Mouse (Mus musculus) limb, embryonic 13.5 days (tissue): ENCODE measurements around the gene Arfgap3. TPM values are rescaled to one million over a fixed set of nuclear protein-coding genes. Genes with fewer than 3 reads are reported as not detected.
A peak's percentile ranks its signal among the peaks of the same experiment; 100 is the strongest.
"Not testable (repeated sequence)": the region's sequence is repeated elsewhere in the genome, so short reads cannot be mapped to it uniquely, and the experiment has no call there.

ENCODE experiments used
- ATAC-seq: fragments of 200-750 bp; cut with Nextera tagmentation; 2 replicates; pipeline ENCODE4 v1.8.0; 2017; ENCODE audit warnings: low read depth, moderate number of reproducible peaks, moderate TSS enrichment; ENCODE audit not compliant: low FRiP score
- H3K27ac ChIP-seq: fragments of 300-500 bp; sonication (generic); 2 replicates; pipeline ENCODE4 v1.5.1; 2015; ENCODE audit warnings: inconsistent platforms, mild to moderate bottlenecking, moderate library complexity
- H3K27me3 ChIP-seq: fragments of 300-500 bp; sonication (generic); 2 replicates; pipeline ENCODE4 v1.6.1; 2015; ENCODE audit warnings: mild to moderate bottlenecking, inconsistent platforms
- H3K36me3 ChIP-seq: fragments of 300-500 bp; sonication (generic); 2 replicates; pipeline ENCODE4 v1.6.1; 2015; ENCODE audit warnings: inconsistent platforms, mild to moderate bottlenecking, moderate library complexity
- H3K4me1 ChIP-seq: fragments of 300-500 bp; sonication (generic); 2 replicates; pipeline ENCODE4 v1.6.1; 2015; ENCODE audit warnings: inconsistent platforms
- H3K4me2 ChIP-seq: fragments of 300-500 bp; sonication (generic); replicated peaks from 2 replicates; pipeline ENCODE4 v1.6.1; 2015; ENCODE audit warnings: inconsistent platforms, mild to moderate bottlenecking, moderate library complexity
- H3K4me3 ChIP-seq: fragments of 300-500 bp; sonication (generic); 2 replicates; pipeline ENCODE4 v1.5.1; 2015; ENCODE audit warnings: moderate library complexity, mild to moderate bottlenecking, inconsistent platforms
- H3K9ac ChIP-seq: fragments of 300-500 bp; sonication (generic); 2 replicates; pipeline ENCODE4 v1.6.1; 2015; ENCODE audit warnings: mild to moderate bottlenecking, inconsistent platforms
- H3K9me3 ChIP-seq: fragments of 300-500 bp; sonication (generic); 2 replicates; pipeline ENCODE4 v1.6.1; 2016; ENCODE audit warnings: inconsistent platforms
- WGBS: fragments of 180-500 bp; shearing (Covaris S2); methylation state at CpG from one replicate; pipeline ENCODE4 v1.1.7; 2015; 5-methylcytosine and 5-hydroxymethylcytosine counted together
- polyA plus RNA-seq: library from polyadenylated mRNA; unstranded; fragments of >200 nt; fragmentation: Nextera tagmentation; extraction: Ambion mirVana; gene quantifications from 2 replicates; pipeline ENCODE4 v1.2.1, GENCODE M21; 2015

The Arfgap3 gene
- 52.8 and 52.9 TPM in 2 replicates for polyA plus RNA-seq

DNA sequence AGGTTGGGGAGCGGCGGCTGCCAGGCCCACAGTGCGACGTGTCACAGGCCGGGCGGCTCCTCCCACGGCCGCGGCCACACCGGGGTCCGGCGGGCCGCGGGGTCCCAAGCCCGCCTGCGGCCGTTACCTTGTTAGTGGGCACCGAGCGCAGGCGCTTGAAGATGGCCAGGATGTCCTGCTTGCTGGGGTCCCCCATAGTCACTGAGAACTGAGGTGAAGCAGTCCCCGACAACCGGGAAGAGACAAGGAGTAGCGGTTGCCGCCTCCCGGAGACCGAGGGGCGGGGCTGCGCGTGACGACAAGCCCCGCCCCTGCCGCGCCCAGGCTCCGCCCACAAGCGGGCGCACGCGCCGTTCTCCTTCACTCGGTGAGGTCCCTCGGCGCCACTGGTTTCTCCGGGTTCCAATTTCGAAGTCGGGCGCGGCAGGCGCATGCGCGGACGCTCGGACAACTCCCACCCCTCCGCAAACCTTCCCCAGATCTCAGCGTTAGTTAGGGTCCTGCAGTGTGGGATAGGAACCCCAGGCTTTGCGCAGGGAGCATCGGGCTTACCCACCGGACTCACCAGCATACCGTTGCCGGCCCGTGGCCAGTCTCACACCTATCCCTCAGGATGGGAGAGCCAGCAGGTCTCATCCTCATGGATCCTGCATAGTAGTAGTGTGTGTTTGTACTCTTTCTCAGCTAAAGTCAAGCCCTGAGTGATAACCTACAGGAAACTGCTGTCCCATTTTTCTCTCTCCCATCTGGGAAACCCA, at the start of gene Arfgap3:
Gene Arfgap3, minus strand, starts transcription at position 294 of the 758 bp plus-strand sequence.
- no peaks in the 10 kb centered on the region for H3K9me3 ChIP-seq
- H3K4me2 ChIP-seq = peak within 1 kb of the TSS; percentile 89
- peaks cover 15% of the 10 kb centered on the region for H3K4me1 ChIP-seq
- peak within 1 kb of the TSS; percentile 84 for H3K4me3 ChIP-seq
- ATAC-seq = peak; percentile 94
- H3K27me3 ChIP-seq = no peaks in the 10 kb centered on the region
- peak within 1 kb of the TSS; percentile 90 for H3K9ac ChIP-seq
- peaks cover 8% of the 10 kb centered on the region; the same call in 1 of the 2 replicates for H3K36me3 ChIP-seq
- H3K27ac ChIP-seq = peak within 1 kb of the TSS; percentile 58; the same call in 1 of the 2 replicates
- under 1% methylated on average over 60 of the region's 60 CpGs for WGBS

DNA sequence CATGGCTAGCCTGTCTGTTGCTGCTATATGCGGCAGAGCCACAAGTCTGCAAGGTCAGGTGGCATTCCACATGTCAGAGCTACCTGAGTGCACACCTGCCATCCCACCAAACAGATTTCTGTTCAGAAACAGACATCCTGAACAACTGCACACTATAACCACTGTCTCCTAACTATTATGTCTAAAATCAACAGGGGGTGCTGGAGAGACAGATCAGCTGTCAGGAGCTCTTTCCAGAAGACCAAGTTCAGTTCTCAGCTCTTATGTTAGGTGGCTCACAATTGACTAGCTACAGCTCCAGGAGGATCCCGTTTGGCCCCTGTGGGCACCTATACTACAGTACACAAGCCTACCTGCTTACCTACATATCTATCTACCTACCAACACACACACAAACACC, 42.7 kb upstream of the Arfgap3 start:
- H3K4me2 ChIP-seq = no peak overlapping the region
- no peak overlapping the region for H3K9ac ChIP-seq
- H3K36me3 ChIP-seq = peaks cover 35% of the 10 kb centered on the region
- no peak for ATAC-seq
- H3K27ac ChIP-seq = no peak overlapping the region
- no peak overlapping the region for H3K4me3 ChIP-seq
- no peaks in the 10 kb centered on the region for H3K9me3 ChIP-seq
- peaks cover 17% of the 10 kb centered on the region for H3K4me1 ChIP-seq
- H3K27me3 ChIP-seq = no peaks in the 10 kb centered on the region
- WGBS = 81% methylated on average over 2 of the region's 2 CpGs

DNA sequence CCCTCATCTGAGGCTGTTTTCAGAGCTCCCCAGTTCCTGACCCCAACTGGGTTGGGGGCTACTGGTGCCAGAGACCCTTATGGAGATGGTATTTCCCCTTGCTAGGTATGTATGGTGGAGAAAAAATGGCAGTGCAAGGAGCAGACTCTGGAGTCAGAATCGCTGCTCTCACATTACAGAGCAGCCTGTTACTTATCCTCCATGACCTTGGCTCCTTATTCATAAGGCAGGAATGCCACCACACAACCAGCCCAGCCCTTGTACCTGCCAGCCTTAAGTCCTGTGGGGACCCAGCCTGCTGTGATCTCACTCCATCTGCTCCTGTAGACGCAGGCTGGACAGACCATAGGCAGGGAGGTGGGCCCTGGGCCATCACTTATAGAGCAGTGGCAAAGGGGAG, 37.9 kb upstream of the Arfgap3 start:
- 85% methylated on average over 2 of the region's 2 CpGs for WGBS
- Histone ChIP-seq H3K27me3 (no peaks in the 10 kb centered on the region), H3K9me3 (no peaks in the 10 kb centered on the region), H3K4me2 (no peak overlapping the region), H3K27ac (no peak overlapping the region), H3K9ac (no peak overlapping the region), H3K4me3 (no peak overlapping the region), H3K4me1 (no peaks in the 10 kb centered on the region), H3K36me3 (peaks cover 84% of the 10 kb centered on the region)
- no peak for ATAC-seq

DNA sequence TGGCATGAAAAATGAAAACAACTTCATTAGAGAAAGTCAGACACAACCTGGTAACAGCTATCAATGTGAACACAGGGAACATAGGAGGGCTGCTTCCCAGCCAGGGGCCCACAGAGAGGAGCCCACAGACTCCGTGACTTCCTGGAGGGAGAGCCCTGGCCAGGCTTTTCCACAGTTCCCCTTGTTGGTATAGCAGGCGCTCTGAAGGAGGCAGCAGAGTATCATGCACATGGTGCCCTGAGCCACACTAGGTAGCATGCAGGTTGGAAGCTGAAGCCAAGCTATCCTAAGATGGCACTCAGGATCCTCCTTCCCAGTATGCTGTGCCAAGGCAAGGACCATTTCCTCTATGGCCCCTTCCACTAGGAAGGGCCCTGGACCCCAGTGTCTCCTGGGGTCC, 33.6 kb upstream of the Arfgap3 start:
- Histone ChIP-seq H3K36me3 (peaks cover 92% of the 10 kb centered on the region), H3K4me1 (no peaks in the 10 kb centered on the region), H3K27me3 (no peaks in the 10 kb centered on the region), H3K9ac (no peak overlapping the region), H3K4me2 (no peak overlapping the region), H3K27ac (no peak overlapping the region), H3K4me3 (no peak overlapping the region), H3K9me3 (0 out of 2 replicates have a peak, but pooled peaks cover 2% of the 10 kb centered on the region)
- no peak for ATAC-seq
- 85% methylated on average over 2 of the region's 2 CpGs for WGBS

DNA sequence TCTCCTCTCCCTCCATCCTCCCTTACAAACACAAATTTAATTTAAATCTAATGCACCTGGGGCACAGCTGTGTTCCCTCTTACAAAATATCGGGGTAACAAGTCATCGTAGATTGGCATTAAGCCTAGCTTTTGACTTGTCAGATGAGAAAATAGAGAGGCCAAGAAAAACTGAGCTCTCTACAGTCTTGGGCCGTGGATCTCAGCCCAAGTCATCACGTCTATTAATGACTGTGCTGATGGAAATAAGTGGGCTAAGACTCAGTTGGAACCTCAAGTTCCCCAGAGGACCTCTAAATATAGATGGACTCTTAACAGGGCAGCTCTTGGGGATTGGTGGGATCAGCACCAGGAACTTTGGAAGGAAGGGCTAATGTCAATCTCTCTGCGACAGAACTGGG, 33.1 kb upstream of the Arfgap3 start:
- H3K27ac ChIP-seq = no peak overlapping the region
- no peak for ATAC-seq
- H3K4me2 ChIP-seq = no peak overlapping the region
- 0 out of 2 replicates have a peak, but pooled peaks cover 2% of the 10 kb centered on the region for H3K9me3 ChIP-seq
- peaks cover 92% of the 10 kb centered on the region for H3K36me3 ChIP-seq
- 80% methylated on average over 5 of the region's 5 CpGs for WGBS
- H3K27me3 ChIP-seq = no peaks in the 10 kb centered on the region
- H3K4me3 ChIP-seq = no peak overlapping the region
- no peak overlapping the region for H3K9ac ChIP-seq
- H3K4me1 ChIP-seq = no peaks in the 10 kb centered on the region

DNA sequence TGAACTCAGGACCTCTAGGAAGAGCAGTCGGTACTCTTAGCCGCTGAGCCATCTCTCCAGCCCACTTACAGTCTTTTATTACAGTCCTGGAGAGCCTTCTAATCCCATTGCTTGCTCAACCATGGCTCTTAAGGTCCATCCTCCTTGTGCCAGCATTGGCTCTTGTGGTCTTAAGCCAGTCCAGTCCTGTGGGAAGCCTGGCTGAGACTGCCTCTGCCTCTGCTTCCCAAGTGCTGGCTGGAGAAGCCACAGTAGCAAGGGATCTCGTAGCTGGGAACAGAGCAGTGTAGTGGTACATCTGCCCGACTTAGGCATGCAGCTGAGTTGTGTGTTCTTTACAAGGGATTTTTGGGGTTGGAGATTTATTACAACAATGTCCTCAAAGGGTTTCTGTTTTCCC, 32.4 kb upstream of the Arfgap3 start:
- H3K4me1 ChIP-seq = no peaks in the 10 kb centered on the region
- no peak overlapping the region for H3K4me2 ChIP-seq
- H3K27ac ChIP-seq = no peak overlapping the region
- 0 out of 2 replicates have a peak, but pooled peaks cover 2% of the 10 kb centered on the region for H3K9me3 ChIP-seq
- peaks cover 92% of the 10 kb centered on the region for H3K36me3 ChIP-seq
- no peak overlapping the region for H3K4me3 ChIP-seq
- H3K27me3 ChIP-seq = no peaks in the 10 kb centered on the region
- 93% methylated on average over 4 of the region's 4 CpGs for WGBS
- no peak for ATAC-seq
- no peak overlapping the region for H3K9ac ChIP-seq

DNA sequence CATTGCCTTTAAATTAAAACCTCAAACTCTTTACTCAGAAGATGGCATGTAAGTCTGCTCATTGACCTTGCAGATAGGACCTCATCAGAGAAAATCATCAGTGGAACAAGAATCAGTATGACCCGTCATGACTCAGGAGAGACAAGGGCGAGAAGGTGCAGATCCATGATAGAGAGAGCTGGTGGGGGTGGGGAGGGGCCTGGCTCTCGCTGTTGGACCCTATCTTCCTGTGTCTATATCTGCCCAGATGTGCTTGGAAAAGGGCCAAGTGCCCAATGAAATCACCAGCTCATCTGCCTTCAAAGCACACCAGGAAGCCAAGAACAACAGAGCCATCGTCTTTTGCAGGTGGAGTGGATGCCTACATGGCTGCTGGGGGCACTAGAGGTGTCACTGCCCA, 27.1 kb upstream of the Arfgap3 start:
- peaks cover 59% of the 10 kb centered on the region for H3K36me3 ChIP-seq
- H3K9ac ChIP-seq = no peak overlapping the region
- no peak overlapping the region for H3K4me2 ChIP-seq
- no peaks in the 10 kb centered on the region for H3K9me3 ChIP-seq
- ATAC-seq = no peak
- no peaks in the 10 kb centered on the region for H3K27me3 ChIP-seq
- H3K27ac ChIP-seq = no peak overlapping the region
- H3K4me1 ChIP-seq = no peaks in the 10 kb centered on the region
- WGBS = 85% methylated on average over 4 of the region's 4 CpGs
- no peak overlapping the region for H3K4me3 ChIP-seq

DNA sequence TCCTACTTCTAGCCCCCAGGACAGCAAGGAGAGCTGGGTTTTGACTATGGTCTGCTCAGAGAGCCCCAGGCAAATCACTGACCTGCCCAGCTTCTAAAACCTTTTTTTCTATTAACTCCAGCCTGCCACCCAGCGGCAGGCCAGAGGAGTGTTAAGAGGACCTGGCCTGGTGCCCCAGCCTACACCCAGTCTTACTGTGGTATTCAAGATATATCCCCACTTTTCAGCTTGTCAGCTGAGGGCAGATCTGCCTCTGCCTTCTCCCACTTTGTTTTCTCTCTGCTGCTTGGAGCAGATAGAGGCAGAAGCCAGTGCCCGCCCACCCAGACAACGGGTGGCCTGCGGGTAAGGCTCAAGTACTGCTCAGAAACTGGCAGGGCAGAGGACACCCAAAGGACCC, 25.1 kb upstream of the Arfgap3 start:
- Histone ChIP-seq H3K4me2 (no peak overlapping the region), H3K4me3 (no peak overlapping the region), H3K27ac (no peak overlapping the region), H3K36me3 (peaks cover 47% of the 10 kb centered on the region), H3K4me1 (no peaks in the 10 kb centered on the region), H3K27me3 (no peaks in the 10 kb centered on the region), H3K9ac (no peak overlapping the region), H3K9me3 (no peaks in the 10 kb centered on the region)
- no peak for ATAC-seq
- 72% methylated on average over 4 of the region's 4 CpGs for whole genome bisulfite sequencing

DNA sequence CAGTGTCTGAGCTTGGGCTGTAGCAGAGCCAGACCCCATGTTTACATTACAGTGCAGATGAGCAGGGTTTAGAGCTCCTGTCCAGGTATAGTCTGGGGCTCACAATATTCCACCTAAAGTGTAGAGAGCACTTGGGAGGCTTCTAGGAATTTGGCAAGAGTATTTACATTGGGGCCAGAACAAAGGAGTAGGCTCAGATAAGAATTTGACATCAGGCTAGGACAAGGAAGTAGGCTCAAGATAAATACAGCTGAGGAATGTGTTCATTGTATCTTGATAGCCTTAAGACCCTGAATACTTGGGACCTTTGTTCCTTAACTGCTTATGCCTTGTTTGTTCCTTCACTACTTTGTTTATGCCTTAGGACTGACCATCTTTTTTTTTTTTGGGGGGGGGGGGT, 24.0 kb upstream of the Arfgap3 start:
- H3K9ac ChIP-seq = no peak overlapping the region
- no peak overlapping the region for H3K4me3 ChIP-seq
- no peak overlapping the region for H3K4me2 ChIP-seq
- no peaks in the 10 kb centered on the region for H3K9me3 ChIP-seq
- peaks cover 38% of the 10 kb centered on the region for H3K36me3 ChIP-seq
- no peak overlapping the region for H3K27ac ChIP-seq
- no peak for ATAC-seq
- H3K27me3 ChIP-seq = no peaks in the 10 kb centered on the region
- H3K4me1 ChIP-seq = no peaks in the 10 kb centered on the region

DNA sequence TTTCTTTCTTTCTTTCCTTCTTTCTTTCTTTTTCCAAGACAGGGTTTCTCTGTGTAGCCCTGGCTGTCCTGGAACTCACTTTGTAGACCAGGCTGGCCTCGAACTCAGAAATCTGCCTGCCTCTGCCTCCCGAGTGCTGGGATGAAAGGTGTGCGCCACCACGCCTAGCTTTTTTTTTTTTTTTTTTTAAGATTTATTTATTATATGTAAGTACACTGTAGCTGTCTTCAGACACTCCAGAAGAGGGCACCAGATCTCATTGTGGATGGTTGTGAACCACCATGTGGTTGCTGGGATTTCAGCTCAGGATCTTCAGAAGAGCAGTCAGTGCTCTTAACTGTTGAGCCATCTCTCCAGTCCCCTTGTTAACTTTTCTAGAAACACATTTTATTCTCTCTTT, 18.7 kb upstream of the Arfgap3 start:
- H3K9me3 ChIP-seq, H3K27me3 ChIP-seq, H3K9ac ChIP-seq, H3K36me3 ChIP-seq, H3K4me3 ChIP-seq, H3K4me2 ChIP-seq, ATAC-seq, H3K27ac ChIP-seq, H3K4me1 ChIP-seq: not testable (repeated sequence)
- 90% methylated on average over 4 of the region's 4 CpGs for WGBS

DNA sequence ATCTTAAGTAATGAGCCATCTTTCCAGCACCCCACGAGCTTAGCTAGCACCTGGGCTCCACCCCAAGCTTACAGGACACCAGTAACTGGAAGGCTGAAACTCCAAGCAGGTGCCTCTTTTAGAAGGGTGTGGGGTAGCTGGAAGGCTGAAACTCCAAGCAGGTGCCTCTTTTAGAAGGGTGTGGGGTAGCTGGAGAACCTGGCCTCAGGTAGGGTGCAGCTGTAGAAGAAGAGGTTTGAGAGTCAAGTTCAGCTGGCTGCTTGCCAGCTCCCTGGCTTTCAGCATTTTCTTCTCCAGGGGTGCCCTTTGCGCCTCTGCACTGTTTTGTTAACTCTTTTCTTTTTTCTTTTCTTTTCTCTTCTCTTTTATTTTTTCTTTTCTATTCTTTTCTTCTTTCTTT, 18.2 kb upstream of the Arfgap3 start:
- Histone ChIP-seq H3K27ac (no peak overlapping the region), H3K9me3 (no peaks in the 10 kb centered on the region), H3K9ac (no peak overlapping the region), H3K4me2 (no peak overlapping the region), H3K4me1 (no peaks in the 10 kb centered on the region), H3K27me3 (0 out of 2 replicates have a peak, but pooled peaks cover 3% of the 10 kb centered on the region), H3K36me3 (peaks cover 8% of the 10 kb centered on the region), H3K4me3 (no peak overlapping the region)
- WGBS = 77% methylated on average over 2 of the region's 2 CpGs
- no peak for ATAC-seq

DNA sequence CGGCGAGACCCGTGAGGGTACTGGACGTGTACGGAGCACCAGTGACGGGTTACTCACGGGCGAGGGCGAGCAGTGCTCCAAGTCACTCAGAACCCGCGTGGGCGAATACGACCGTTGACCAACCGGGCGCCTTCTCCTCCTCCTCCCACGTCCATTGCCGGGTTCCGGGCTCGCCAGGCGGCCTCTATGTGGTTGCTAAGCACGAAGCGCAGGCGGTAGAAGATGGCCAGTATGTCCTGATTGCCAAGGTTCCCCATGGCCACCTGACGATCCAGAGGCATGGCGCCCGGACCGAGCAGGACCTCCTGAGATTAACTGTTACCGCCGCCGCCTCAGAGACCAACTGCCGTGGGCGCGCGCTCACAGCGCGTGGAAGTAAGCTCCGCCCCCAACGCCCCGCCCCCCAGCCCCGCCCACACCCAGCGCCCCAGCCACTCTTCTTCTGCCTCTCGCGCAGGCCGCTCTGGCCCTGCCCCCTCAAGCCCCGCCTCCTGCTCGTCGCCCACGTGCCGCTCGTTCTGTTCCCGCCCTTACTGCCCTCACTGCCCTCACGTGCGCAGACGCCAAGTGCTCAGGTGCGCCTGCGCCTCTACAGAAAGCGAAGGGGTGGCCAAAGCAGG, 17.0 kb upstream of the Arfgap3 start:
- Histone ChIP-seq H3K27ac (no peak overlapping the region), H3K4me3 (peak overlapping the region; percentile 41), H3K9me3 (no peaks in the 10 kb centered on the region), H3K27me3 (0 out of 2 replicates have a peak, but pooled peaks cover 3% of the 10 kb centered on the region), H3K4me2 (peak overlapping the region; percentile 67), H3K9ac (0 out of 2 replicates have a peak overlapping the region, but pooled peaks have one; percentile 45), H3K4me1 (no peaks in the 10 kb centered on the region), H3K36me3 (peaks cover under 1% of the 10 kb centered on the region)
- WGBS = 23% methylated on average over 54 of the region's 58 CpGs
- peak; percentile 84 for ATAC-seq
